Mouse (Mus musculus) heart, postnatal 0 days (tissue): ENCODE results near the gene Robo1.

ENCODE experiments used
- CTCF ChIP-seq: IDR thresholded peaks from 2 replicates; pipeline ENCODE4 v1.5.1; 2016; ENCODE audit warnings: antibody characterized with exemption, control low read depth, low read depth
- EP300 ChIP-seq: IDR thresholded peaks from 2 replicates; pipeline ENCODE4 v1.6.1; 2016; ENCODE audit warnings: antibody characterized with exemption, low read depth

DNA sequence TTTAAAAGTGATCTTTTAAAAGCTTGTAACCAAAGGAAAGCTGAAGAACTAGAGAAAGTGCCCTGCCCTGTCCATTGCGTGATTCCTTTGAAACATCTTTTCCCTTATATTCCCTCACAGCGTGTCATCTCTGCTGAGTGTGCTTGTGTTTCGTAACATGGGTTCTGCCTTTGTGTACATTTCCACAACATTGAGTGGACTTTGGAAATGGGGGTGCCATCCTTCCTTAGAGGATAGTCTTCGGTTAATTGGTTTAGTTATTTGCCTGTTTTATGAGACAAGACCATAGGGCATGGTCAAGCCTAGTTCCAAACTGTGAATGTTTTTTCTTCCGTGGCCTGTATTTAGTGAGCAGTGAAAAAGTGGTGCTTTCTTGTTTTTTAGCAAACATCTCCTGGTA is 426.1 kb downstream of the Robo1 start:
- TF ChIP-seq CTCF (no peak), EP300 (no peak)
